Mouse (Mus musculus): ENCODE data around the gene Eef1akmt1.

- TF ChIP-seq CTCF (IDR thresholded peaks at IDR 0.05; ENCODE audit: borderline replicate concordance, insufficient read depth, low read depth, low read length) (no peak), POLR2A (IDR thresholded peaks at IDR 0.05; ENCODE audit: borderline replicate concordance, insufficient read depth, low read length) (no peak)
These were observed 34.6 kb downstream of the Eef1akmt1 start for GRCm38 (mm10) chr14:57536820-57537219.

All from cerebellum, adult 2 months (tissue).